Mouse (Mus musculus) liver, postnatal 0 days (tissue): ENCODE measurements around the gene Fgr. TPM values are rescaled to one million over a fixed set of nuclear protein-coding genes. Genes with fewer than 3 reads are reported as not detected.

Experiments used
- ATAC-seq: fragments of 200-750 bp; cut with Nextera tagmentation; 2 replicates; pipeline ENCODE4 v1.8.0; 2017; ENCODE audit warnings: mild to moderate bottlenecking, moderate library complexity
- DNase-seq: peaks from one replicate; pipeline ENCODE4 v3.0.0-alpha.2; 2016
- H3K27ac ChIP-seq: fragments of 300-500 bp; sonication (generic); 2 replicates; pipeline ENCODE4 v1.5.1; 2014; ENCODE audit warnings: antibody characterized with exemption, moderate library complexity, mild to moderate bottlenecking, low read depth
- H3K27me3 ChIP-seq: fragments of 300-500 bp; sonication (generic); 2 replicates; pipeline ENCODE4 v1.6.1; 2014; ENCODE audit warnings: low read length, control low read depth, mixed read lengths; ENCODE audit not compliant: insufficient read depth
- H3K36me3 ChIP-seq: fragments of 300-500 bp; sonication (generic); replicated peaks from 2 replicates; pipeline ENCODE4 v1.6.1; 2014; ENCODE audit warnings: mild to moderate bottlenecking, control low read depth, low read length, moderate library complexity, mixed read lengths; ENCODE audit not compliant: insufficient read depth
- H3K4me1 ChIP-seq: fragments of 300-500 bp; sonication (generic); 2 replicates; pipeline ENCODE4 v1.6.1; 2014; ENCODE audit warnings: antibody characterized with exemption, mild to moderate bottlenecking, control low read depth; ENCODE audit not compliant: insufficient read depth
- H3K4me2 ChIP-seq: fragments of 300-500 bp; sonication (generic); 2 replicates; pipeline ENCODE4 v1.6.1; 2014; ENCODE audit warnings: low read depth, mild to moderate bottlenecking, low read length, moderate library complexity, mixed read lengths
- H3K4me3 ChIP-seq: fragments of 300-500 bp; sonication (generic); 2 replicates; pipeline ENCODE4 v1.5.1; 2014; ENCODE audit warnings: low read depth, low read length
- H3K9ac ChIP-seq: fragments of 300-500 bp; sonication (generic); replicated peaks from 2 replicates; pipeline ENCODE4 v1.6.1; 2014; ENCODE audit warnings: mild to moderate bottlenecking, moderate library complexity
- H3K9me3 ChIP-seq: fragments of 300-500 bp; sonication (generic); 2 replicates; pipeline ENCODE4 v1.6.1; 2016; ENCODE audit warnings: mild to moderate bottlenecking, control low read depth, low read length, mixed read lengths
- CTCF ChIP-seq: sonication (generic); IDR thresholded peaks from 2 replicates; pipeline ENCODE4 v1.5.1; 2016; ENCODE audit warnings: antibody characterized with exemption, low read depth
- EP300 ChIP-seq: IDR thresholded peaks from 2 replicates; pipeline ENCODE4 v1.6.1; 2016; ENCODE audit warnings: antibody characterized with exemption, low read depth, mild to moderate bottlenecking
- WGBS: fragments of 180-500 bp; shearing (Covaris S2); extraction: QIAGEN DNeasy Blood & Tissue Kit; methylation state at CpG from one replicate; pipeline ENCODE4 v1.1.7; 2014; ENCODE audit not compliant: insufficient replicate concordance; 5-methylcytosine and 5-hydroxymethylcytosine counted together
- polyA plus RNA-seq: library from polyadenylated mRNA; unstranded; fragments of >200 nt; fragmentation: Nextera tagmentation; extraction: Ambion mirVana; gene quantifications from 2 replicates; pipeline ENCODE4 v1.2.1, GENCODE M21; 2015

Gene Fgr
- polyA plus RNA-seq, 1 experiment from 2014 or later, result 4.0 TPM

DNA sequence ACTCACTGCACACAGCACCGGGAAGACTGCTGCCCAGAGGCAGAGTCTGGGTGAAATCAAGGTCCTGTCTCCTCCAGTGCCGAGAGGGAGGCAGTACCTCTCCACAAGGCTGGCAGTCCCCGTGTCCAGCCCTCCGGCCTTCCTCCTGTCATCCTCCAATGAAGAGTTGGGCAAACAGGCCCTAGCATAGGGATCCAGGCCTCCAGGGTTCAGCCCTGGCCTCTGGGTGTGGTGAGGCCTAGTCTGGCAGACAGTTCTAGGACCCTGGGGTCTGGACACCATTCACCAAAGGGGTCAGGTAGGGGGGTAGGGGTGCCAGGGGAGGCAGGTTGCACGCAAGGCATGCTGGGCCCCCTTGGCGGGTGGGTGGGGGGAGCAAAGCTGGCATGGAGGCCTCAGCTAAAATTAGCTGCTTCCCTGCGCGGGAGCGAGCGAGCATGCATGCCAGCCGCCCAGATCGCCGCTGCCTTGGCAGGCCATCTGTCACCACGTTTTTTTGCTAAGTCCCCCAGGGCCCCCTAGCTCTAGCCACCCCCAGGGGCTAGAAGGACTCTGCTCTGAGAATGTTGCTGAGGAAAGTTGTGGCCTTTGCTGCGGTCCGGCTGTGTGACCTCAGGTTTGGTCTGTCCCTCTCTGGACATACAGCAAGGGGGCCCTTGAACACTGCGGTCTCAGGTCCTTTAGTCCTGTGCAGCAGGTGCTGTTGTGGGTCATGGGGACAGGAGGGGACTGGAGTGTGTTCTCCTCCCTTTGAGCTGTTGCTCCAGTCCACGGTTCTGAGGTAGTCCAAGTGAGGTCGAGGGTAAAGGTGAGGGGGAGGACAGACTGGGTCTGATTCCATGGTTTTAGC is 75.4 kb downstream of the Fgr start:
- no peak overlapping the region for H3K9ac ChIP-seq
- 74% methylated on average over 19 of the region's 19 CpGs for WGBS

DNA sequence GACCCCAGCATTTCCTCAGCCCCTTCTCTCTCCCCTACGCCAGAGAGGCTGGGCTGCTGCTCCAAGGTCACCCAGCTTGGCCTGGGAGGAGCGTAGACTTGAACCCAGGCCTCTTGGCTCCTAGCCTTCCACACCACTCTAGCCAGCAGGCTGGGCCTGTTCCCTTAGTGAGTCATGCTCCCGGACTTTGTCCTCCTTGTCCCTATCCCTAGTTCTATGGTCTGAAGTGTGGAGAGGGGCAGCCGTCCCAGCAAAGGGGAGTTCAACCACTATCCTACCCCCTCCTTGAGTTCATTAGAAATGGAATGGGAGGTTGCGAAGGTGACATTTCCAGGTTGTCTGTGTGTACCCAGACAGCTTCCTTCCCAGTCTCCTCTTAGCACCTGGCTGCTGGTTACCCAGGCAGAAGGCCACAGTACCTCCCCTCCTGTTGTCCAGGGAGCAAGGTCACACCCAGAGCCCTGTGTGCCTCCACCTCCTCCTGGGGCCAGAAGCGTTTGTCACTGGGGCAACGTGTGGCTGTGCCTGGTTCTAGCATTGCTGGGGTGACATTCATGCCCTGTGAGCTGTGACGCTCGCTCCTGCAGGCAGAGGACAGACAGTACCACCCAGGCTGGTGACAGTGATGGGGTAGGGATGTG is 76.4 kb downstream of the Fgr start:
- ATAC-seq, result no peak
- WGBS, result 56% methylated on average over 9 of the region's 9 CpGs
- Histone ChIP-seq H3K36me3 (no peaks in the 10 kb centered on the region), H3K27ac (no peak overlapping the region), H3K4me1 (peaks cover 22% of the 10 kb centered on the region), H3K9me3 (no peaks in the 10 kb centered on the region), H3K4me2 (no peak overlapping the region), H3K27me3 (no peaks in the 10 kb centered on the region), H3K9ac (no peak overlapping the region), H3K4me3 (no peak overlapping the region)
- no peak for DNase-seq
- TF ChIP-seq CTCF (no peak), EP300 (no peak)

More for the DNA sequence above, 75.4 kb downstream of the Fgr start:
- no peaks in the 10 kb centered on the region for H3K9me3 ChIP-seq
- no peak overlapping the region for H3K27ac ChIP-seq
- no peak for TF ChIP-seq EP300
- no peak for TF ChIP-seq CTCF
- no peak for DNase-seq
- peaks cover 31% of the 10 kb centered on the region for H3K4me1 ChIP-seq
- H3K27me3 ChIP-seq, result no peaks in the 10 kb centered on the region
- ATAC-seq, result no peak
- no peak overlapping the region for H3K4me3 ChIP-seq
- H3K4me2 ChIP-seq, result no peak overlapping the region
- no peaks in the 10 kb centered on the region for H3K36me3 ChIP-seq

DNA sequence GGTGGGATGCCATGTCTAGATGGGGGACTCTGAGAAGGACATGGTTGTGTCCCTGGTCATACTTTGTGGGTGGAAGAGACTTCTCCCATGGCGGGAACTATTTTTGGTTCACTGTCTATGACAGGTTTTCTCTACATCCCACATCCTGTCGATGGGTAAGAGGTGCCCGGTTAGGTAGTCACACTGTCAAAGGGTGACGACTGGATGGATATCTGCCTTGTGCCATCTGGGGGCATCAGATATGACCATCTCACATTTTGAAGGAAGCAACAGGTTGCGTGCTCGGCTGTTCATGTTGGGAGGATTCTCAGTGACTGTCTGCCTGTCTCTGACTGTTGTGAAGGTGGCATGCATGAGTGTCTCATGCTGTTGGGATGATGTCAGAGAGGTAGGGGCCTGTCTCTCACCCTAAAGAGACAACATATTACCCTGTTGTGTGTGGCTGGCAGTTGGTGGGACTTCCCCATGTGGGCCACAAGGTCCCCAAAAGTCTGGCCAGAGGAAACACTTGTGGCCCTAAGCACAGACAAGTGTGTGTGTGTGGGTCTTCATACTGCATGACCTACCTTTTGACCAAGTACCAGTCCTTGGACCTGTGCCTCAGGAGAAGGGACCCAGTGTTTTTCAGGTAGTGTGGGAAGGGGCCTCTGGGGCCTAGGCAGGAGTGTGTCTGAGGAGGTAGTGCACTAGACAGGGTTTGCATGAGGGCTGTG is 77.1 kb downstream of the Fgr start:
- Histone ChIP-seq H3K9me3 (no peaks in the 10 kb centered on the region), H3K4me1 (peaks cover 21% of the 10 kb centered on the region), H3K4me3 (no peak overlapping the region), H3K9ac (no peak overlapping the region), H3K36me3 (no peaks in the 10 kb centered on the region), H3K4me2 (no peak overlapping the region), H3K27ac (no peak overlapping the region), H3K27me3 (no peaks in the 10 kb centered on the region)
- 57% methylated on average over 6 of the region's 6 CpGs for WGBS
- ATAC-seq, result no peak
- DNase-seq, result no peak
- no peak for TF ChIP-seq EP300
- TF ChIP-seq CTCF, result no peak

DNA sequence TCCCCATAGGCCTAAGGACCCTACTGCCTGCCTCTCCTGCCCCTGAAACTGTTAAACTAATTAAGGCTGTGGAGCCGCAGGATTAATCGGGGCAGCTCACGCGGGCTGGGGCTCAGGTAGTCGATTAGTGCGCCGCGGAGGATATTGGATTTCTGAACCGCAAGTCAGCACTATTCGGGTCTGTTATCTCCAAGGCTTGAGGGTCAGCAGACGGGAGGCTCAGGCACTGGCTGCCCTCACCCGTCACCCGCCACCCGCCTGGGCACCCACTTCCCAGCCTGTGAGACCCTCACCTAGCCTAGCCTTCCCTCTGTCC is 77.6 kb downstream of the Fgr start:
- Histone ChIP-seq H3K9ac (no peak overlapping the region), H3K9me3 (no peaks in the 10 kb centered on the region), H3K27ac (no peak overlapping the region), H3K4me1 (peaks cover 25% of the 10 kb centered on the region), H3K36me3 (no peaks in the 10 kb centered on the region), H3K27me3 (no peaks in the 10 kb centered on the region), H3K4me2 (no peak overlapping the region), H3K4me3 (no peak overlapping the region)
- ATAC-seq (no peak), DNase-seq (no peak)
- no peak for TF ChIP-seq EP300
- WGBS, result 71% methylated on average over 14 of the region's 14 CpGs

Other genes with a start within 250 kb of the Fgr start
- 3.3 and 3.8 TPM in 2 replicates for gene Xkr8, start 241.5 kb upstream of the Fgr start, polyA plus RNA-seq
- gene Smpdl3b, start 216.8 kb upstream of the Fgr start, polyA plus RNA-seq, result 0.31 and 0.34 TPM in 2 replicates
- 38.6 and 43.0 TPM in 2 replicates for gene Rpa2, start 205.8 kb upstream of the Fgr start, polyA plus RNA-seq
- 3.1 and 3.5 TPM in 2 replicates for gene Themis2, start 177.7 kb upstream of the Fgr start, polyA plus RNA-seq
- gene Ppp1r8, start 130.9 kb upstream of the Fgr start, polyA plus RNA-seq, result 11.1 and 11.9 TPM in 2 replicates
- gene Stx12, start 89.6 kb upstream of the Fgr start, polyA plus RNA-seq, result 14.4 and 17.0 TPM in 2 replicates
- 21.7 and 22.5 TPM in 2 replicates for gene Fam76a, start 51.5 kb upstream of the Fgr start, polyA plus RNA-seq
- 0.76 and 0.87 TPM in 2 replicates for gene Ahdc1, start 37.2 kb downstream of the Fgr start, polyA plus RNA-seq
- 35.8 and 43.1 TPM in 2 replicates for gene Wasf2, start 156.4 kb downstream of the Fgr start, polyA plus RNA-seq
- gene Cd164l2, start 238.0 kb downstream of the Fgr start, polyA plus RNA-seq, result 0.25 and 0.39 TPM in 2 replicates
- gene Gpr3, start 238.4 kb downstream of the Fgr start, polyA plus RNA-seq, result not detected in 2 replicates